Mouse (Mus musculus): Measurements from ENCODE around the gene Bicral.

The Bicral gene

DNA sequence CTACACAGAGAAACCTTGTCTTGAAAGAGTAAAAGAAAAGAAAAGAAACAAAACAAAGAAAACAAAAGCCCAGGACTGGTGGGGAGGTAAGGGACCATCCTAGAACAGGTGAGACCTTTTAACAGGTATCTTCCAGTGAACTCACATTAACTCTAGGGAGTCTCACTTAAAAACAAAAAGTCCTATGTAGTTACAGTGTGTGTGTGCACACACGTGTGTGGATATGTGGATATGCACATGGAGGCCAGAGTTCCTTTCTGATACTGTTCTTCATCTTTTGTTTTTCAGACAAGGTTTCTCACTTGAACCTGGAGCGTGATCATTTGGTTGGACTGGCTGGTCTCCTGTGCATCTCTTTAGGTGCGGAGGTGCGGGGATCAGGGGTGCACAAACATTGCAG is 107.7 kb downstream of the Bicral start:
- no peak for DNase-seq

DNA sequence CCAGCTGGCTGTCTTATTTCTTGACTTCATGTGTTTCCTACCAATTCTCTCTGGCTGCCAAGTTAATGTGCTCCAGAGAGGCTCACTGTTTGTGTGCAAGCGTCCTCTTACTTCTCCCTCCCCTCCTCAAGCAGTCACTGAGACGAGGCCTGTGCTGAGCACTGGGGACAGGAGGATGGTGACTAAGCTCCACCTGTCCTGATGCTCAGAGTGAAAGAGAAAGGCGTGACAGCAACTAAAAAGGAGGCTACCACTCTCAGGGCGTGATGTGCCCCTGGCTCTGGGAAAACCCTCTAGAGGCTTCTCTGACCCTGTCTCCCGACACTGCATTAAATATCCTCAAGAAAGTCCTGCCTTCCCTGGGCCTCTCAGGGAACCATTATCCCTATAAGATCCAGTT is 109.0 kb downstream of the Bicral start:
- no peak for DNase-seq
